Mouse (Mus musculus): ENCODE measurements around the gene Oaz1.

The Oaz1 gene

DNA sequence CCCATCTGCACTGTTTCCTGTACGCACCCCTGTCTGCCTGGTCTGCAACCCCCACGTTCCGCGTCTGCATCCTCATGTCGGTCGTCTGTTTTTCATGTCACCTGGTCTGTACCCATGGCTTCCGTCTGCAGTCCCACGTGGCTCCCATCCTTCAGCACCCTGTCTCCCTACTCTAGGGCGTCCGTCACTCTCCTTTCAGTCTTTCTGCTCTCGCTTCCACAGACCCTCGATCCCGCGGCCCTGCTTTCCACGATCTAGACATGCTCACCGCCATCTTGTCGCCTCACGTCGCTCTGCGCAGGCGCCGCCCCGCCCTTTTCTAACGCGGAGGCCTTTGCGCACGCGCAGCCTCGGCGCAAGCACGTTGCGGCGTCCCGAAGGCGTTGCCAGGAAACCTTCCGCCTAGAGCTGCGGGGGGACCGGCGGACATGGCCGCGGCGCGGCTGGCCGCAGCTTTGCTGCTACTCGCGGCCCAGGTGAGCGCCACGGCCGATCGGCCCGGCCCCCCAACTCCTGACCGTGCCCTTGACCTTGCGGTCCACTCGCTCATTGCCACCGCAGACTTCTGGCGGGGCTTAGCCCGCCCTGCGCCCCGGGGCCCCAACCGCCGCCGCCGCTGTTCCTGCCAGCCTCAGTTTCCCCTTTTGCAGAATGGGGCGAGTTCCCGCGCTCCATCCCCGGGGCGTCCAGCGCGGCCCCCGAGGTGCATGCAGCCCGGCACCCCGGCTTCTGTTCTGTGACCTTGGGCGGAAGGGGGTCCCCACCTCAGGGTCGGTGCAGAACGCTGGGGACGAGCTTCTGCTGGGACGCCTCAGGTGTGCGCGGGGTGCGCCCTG, 28.7 kb downstream of the Oaz1 start, which contains the start of the genes Lsm7 and Sppl2b:
Gene Lsm7 (minus strand): TSS at position 297 of the 836 bp plus-strand sequence.
Gene Sppl2b (plus strand): TSS at position 363 of the 836 bp plus-strand sequence.
- peak; percentile 99 for DNase-seq

DNA sequence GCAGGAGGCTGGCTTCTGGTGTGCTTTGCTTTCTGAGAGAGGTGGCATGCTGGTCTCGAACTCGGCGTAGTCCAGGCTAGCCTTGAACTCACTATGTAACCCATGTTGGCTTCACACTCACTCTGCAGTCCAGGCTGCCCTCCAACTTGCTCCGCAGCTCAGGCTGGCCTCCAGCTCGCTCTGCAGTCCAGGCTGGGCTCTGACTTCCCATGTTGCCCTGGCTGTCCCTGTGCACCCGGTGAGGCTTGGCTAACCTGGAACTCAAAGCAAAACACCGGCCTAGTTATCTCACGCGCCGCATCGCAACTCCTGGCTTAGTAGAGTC, 29.3 kb downstream of the Oaz1 start:
- no peak for DNase-seq

DNA sequence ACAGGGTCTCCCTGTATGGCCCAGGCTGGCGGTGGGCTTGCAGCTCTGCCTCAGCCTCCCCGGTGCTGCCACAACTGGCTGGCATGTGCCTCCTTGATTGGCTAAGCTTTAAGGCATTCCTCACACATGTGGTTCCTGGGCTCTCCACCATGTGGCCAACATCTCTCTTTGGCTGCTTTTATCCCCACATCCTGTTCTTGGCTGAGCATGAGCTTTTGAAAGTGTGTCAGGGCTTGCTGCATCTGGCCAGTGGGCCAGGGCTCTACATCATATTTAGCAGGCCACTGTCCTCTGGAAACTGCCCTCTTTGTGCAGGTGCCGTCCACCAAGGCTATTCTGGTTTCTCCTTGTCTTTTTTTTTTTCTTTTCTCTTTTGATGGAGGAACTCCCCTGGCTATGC, 29.8 kb downstream of the Oaz1 start:
- DNase-seq: no peak

GRCm38 (mm10) chr10:80856908-80857307, 30.5 kb downstream of the Oaz1 start:
- DNase-seq: no peak

DNA sequence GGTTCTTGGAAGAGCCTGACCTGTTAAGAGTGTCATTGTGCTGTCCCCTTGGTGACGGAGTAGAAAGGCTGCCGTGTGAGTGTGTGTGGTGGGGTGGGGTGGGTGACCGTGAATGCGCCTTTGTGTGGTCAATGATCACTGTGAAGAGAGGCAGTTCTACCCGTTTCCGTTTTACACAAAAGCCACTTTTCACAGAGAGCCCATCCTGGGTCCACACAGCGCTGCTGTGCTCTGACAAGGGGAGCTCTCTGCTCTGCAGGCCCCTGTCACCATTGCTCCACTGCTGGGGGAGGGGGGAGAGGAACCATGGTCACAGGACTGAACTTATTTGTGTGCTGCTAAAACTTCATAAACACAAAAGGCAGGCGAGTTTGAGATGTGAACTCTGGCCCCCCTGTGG, 30.9 kb downstream of the Oaz1 start:
- no peak for DNase-seq

DNA sequence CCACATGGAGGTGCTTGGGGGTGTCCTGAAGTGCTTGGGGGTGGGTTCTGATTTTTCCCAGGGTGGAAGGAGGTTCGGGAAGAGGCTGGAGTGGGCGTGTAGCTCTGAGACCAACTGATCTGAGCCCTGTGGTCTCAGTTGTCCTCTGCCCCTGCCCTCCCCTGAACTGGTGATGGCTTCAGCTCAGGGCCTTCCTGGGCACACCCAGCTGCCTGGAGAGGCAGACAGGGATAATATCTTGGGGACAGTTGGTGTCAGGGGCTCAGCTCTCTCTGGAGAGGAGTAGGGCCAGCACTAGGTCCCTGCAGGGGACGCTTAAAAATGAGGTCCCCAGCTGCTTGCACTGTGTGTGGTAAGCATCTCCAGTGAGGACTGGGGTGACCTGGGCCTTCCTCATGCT, 31.4 kb downstream of the Oaz1 start:
- DNase-seq: no peak

DNA sequence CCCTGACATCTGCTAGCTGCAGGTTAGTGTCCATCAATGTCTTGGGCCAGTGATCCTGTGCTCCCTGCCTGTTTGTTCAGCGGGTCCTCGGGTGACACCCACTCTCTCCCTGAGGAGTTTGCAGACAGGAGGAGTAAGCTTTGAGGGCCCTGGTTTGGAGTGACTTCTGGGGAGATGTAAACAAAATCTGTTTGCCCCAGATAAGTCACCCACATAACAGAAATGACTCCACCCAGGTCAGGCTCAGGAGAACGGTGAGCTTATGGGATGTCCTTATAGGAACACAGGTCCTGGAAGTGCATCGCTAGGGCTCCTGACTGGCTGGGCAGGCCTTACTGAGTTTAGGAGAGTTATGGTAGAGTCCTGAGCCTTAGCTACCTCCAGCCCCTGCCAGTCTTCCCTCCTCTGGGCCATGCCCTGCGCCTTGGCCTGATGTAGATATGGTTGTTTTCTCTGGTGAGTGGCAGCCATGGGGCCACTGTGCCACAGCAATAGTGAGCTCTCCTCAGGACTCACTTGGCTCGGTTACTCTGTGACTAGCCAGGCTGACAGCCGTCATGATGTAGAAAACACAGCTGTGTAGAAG, 32.0 kb downstream of the Oaz1 start:
- no peak for DNase-seq

- no peak for DNase-seq
Observed at GRCm38 (mm10) chr10:80862305-80862704, 35.8 kb downstream of the Oaz1 start.

- DNase-seq: no peak
Observed at GRCm38 (mm10) chr10:80864446-80864845, 38.0 kb downstream of the Oaz1 start.

DNA sequence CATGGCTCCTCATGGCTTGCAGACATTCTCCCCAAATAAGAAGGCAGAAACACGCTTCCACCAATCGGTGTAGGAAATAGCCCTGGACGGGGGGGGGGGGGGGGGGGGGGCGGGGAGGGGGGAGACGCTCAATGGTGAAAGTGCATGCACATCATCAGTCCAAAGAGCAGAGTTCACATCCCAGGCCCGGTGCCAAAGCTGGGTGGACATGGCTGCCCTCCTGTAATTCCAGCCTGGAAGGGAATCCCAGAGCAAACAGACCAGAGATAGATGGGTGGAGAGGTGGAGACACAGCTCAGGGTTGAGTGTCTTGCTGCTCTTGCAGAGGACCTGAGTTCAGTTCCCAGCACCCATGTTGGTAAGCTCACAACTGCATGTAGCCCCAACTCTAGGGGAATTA, 44.5 kb downstream of the Oaz1 start:
- DNase-seq: no peak

DNA sequence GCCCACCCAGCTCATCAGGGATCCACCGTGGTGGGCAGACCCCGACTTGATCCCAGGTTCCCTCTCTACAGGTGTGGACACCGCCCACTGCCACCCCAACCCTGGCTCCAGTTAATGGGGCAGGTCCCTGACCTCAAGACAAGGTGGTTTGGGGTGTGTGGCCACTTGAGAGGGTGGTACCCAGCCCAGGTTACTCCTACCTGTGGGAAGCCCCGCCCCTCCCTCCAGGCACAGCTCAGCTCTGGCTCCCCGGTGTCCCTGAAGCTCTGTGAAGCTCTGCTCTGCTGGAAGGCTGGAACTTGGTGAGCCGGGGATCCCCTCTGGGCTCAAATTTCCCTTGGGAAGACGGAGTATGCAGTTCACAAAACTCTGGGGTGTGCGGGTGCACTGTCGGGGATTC, 45.1 kb downstream of the Oaz1 start, which contains the start of gene Tmprss9:
Gene Tmprss9 (plus strand): TSS at position 268 of the 400 bp plus-strand sequence.
- DNase-seq: no peak

- no peak for DNase-seq
Observed at GRCm38 (mm10) chr10:80874035-80874434, 47.6 kb downstream of the Oaz1 start.

DNA sequence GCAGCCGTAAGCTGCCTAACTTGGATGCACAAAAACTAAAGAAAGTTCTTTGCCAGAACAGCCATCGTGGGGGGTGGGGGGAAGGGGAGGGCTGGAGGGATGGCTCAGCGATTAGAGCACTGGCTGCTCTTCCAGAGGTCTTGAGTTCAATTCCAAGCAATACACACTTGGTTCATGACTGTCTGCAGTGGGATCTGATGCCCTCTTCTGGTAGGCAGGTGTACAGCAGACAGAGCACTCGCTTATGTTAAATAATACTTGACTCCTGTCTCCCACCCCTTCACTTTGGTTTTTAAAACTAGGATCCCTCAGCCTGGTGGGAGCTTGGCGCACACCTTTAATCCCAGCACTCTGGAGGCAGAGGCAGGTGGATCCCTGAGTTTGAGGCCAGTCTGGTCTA, 49.6 kb downstream of the Oaz1 start:
- peak; percentile 68 for DNase-seq

DNA sequence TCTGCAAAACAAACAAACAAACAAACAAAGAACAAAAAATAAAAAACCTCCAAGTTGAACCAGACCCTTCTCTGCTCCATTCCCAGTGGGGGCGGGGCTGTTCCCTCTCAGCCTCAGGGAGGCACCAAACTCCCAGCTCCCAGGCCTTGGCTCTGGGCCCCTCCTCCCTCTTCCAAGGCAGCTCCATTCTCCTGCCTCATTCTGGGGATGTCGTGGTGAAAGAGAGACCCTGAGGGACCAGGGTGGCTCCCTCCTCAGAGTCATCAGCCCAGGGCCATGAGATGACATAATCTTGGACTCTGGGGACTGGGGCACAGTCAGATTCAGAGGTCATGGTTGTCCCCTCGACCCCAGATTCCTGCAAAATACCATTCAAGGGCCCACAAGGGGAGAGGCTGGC, 50.1 kb downstream of the Oaz1 start:
- no peak for DNase-seq
